Mouse (Mus musculus) layer of hippocampus, postnatal 10 days (tissue): ENCODE data around the gene Adgrl3. TPM values are rescaled to one million over a fixed set of nuclear protein-coding genes. Genes with fewer than 3 reads are reported as not detected.

Experiments
- DNase-seq, 2 experiments: peaks; one replicate each; pipeline ENCODE4 v3.0.0; 2021; ENCODE audit warnings: low spot score in 2 of 2
- total RNA-seq, 2 experiments: library from RNA; stranded (reverse); gene quantifications; 2 replicates each; pipeline ENCODE4 v1.2.3; 2021

The Adgrl3 gene
- total RNA-seq, 2 experiments from 2014 or later, result 194 to 218 TPM

DNA sequence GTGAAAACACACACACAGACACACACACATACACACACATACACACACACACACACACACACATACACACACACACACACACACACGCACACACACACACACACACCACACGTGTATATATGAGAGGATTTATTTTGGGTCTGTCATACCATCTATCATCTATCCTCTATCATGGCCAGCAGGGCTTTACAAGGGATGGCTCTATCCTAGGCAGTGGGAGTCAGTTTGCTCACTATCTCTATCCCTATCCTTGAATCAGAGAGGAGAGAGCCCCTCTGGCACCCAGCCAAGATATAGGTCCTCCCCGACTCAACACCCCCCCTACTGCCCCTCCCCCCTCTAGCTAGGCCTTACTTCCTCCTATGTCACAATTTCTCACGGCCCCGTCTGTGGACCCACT is 625.6 kb downstream of the Adgrl3 start:
- no peak for DNase-seq

DNA sequence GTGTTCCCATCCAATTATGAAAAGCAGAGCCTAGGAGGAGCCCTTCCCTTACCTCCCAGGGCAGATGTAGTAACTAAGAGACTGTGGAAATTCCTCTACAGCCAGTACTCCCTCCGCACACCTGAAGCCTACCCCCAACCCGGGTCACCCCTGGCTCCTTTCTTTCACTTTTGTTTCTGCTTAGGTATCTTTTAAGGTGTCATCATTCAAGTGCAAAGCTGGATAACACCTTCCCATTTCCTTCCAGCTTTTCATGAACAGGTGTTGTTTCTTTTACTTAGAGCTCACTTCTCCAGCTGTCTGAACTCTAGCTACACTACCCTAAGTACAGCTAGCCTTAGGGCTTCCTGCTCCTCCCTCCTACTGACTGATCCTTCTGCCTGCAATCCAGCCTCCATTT is 634.0 kb downstream of the Adgrl3 start:
- no peak for DNase-seq

DNA sequence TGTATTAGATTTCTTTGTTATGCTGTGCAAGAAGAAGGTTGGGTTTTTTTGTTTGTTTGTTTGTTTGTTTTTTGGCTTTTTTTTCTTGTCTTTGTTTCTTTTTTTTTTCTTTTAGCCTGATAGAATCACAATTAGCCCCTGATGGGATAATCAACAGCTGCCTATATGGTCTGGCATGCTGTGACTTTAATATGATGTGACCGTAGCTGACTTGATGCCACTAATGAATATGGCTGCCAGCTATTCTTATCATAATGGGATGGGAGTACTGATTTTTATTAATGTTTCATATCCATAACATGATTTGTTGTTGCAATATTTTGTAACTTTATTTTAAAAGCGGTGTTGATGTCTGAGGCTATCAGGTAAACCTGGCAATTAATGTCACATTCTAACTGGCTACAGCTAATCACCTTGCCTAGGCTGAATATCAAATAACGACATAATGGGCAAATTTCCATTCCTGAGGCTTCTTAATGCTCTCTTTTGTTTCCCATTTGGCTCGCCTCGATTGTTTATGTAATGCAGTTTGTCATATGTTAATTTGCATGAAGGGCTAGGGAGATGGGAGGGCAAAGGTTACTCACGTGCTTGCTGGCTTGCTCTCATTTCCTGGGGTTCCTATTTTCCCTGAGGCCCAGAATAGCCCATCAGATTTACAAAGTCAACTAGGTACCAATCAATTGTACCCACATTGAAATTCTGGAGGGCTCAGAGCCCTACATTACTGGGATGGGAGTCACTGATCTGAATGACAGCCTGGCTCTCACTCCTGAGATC is 641.9 kb downstream of the Adgrl3 start:
- no peak for DNase-seq

DNA sequence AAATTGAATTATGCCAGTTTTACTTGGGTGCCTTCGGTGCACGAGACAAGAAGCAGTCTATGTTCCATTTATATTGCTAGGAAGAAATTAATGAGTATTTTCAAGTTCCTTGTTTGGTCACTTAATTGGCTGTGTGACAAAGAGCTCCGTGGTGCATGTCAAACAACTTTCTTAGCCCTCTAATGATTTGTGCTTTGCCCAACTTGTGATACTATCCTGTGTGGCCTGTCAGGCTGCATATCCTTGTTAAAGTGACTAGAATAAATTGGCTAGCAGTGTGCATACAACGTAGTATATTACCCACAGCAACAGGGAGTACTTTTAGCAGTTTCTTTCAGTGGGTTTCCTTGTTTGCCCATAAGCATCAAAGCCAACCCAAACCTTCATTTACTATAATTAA is 651.1 kb downstream of the Adgrl3 start:
- DNase-seq, result no peak

DNA sequence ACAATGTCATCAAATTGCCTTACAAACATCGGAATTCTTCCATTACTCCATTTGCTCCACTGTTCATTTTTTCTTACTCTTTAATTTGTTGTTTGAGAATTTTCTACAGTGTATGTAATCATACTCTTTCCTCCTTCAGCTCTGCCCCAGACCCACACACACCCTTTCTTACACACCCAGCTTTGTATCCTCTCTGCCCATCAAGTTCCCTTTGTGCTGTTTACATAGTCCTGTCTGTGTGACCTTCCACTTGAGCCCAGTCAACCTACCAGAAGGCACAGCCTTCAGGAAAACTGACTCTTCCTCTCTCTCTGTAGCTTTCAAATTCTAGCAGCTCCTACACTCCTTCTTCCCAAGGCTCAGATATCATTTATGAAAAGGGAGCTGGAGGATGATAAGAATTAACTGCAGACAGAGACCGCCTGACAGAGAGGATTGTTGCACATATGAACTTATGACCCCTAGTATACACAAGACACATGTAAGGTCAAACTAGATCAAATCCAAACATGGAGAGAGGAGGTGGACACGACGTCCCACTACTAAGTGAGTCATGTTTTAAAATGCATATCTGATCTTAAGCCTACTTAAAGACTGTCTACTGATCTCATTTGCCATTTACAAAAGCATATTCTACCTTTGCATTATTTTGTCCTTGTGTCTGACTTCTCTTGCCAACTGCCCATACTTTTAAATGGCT is 654.5 kb downstream of the Adgrl3 start:
- no peak for DNase-seq

DNA sequence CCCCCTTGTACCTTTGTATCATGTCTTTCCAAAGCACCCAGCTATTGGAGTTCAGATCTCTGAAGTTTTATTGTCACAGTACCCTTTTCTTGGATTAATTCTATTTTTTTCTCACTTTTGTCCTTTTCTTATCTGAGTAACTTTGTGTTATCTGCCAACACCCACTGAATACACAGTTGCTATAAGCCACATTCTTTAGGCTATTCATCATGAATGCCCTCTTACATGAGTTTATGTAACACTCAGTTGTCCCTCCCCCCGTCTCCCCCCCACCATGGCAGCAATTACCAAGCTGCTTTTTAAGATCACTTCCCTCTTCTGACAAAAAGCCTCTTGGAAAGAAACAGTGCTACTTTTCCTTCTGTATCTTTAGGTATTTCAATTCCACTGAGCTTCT is 655.0 kb downstream of the Adgrl3 start:
- no peak for DNase-seq

DNA sequence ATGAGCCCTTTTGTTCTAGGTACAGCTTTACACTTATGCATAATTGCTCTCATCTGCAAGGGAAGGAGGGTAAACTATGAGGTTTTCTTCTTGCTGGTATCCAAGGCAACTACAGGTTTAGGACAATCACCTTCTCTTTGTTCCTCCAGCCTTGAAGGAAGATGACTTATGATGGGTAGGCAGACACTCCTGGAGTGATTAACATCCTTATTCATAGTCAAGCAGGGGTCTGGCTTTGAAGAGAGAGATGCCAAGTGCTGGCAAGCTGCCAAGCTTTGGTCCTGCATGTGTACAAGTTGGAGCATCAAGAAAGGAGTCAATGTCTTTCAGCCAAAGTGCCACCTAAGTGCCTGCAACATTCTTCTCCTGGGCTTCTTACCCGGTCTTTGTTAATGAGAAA is 657.0 kb downstream of the Adgrl3 start:
- DNase-seq, result no peak

DNA sequence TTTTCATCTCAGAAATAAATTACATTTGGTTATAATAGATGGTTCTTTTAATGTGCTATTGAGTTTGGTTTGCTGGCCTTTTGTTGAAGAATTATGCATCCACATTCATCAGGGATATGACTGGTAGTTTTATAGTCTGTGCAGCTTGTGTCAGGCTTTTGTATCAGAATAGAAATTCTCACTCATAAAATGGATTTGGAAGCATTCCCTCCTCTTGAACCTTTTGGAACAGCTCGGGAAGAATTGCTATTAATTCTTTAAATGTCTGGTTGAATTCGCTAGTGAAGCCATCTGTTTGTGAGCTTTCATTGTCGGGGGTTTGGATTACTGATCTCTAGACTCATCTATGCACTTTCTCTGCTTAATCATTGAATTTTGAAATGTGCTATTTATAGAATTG is 666.3 kb downstream of the Adgrl3 start:
- DNase-seq, result no peak

DNA sequence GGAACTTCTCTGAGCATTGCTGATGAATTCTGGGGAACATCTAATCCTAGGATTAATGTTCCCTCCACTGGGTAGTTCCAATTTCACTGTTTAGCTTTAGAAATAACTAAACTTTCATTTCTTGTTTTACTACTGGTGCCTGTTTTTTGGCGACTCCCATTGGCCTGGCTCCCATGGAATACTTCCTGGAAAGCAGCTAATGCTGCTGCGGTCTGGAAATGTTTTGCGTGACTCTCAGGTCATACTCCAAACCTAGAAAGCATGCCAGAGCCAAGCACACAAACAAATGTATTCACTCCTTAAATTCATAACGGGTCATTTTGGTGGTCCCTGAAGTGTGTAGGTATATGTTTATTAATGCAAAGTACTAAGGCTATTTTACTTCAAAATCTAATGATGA is 666.9 kb downstream of the Adgrl3 start:
- DNase-seq, result peak in 1 of 2 experiments; percentile 17

DNA sequence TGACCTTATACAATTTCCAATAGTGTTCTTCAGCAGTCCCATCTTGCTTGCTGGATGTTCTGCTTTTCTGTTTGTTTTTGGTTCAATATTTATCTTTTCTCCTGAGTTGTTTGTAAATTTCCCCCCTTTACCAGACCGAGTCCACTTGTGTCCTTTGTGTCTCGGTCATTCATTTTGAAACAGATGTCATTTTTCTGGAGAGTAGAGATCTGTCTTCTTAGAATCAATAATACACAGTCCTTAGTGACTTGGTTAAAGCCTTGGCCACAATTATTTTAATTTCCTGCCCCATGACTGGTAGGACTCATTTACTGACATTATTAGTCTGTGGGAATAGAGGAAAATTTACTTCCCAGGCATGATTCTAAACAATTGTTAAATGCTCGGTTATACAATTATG is 709.7 kb downstream of the Adgrl3 start:
- DNase-seq, result no peak

DNA sequence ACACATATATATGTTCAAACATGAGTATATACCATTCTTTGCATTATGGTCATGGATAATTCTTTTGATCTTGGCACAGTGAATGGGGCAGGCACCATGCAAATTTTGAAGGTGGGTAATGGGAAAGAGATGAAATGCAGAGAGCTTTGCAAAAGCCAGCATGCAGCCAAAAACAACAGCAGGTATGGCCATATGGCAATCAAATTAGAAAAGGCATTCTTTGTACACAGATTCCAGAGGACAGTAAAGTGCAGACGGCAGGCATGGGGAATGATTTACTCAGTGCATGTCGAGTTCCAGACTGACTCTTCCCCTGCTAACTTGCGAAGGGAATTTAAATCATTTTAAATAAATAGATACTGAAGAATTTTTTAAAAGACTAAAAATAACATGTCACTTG is 716.1 kb downstream of the Adgrl3 start:
- peak; percentile 20 to 38 for DNase-seq

DNA sequence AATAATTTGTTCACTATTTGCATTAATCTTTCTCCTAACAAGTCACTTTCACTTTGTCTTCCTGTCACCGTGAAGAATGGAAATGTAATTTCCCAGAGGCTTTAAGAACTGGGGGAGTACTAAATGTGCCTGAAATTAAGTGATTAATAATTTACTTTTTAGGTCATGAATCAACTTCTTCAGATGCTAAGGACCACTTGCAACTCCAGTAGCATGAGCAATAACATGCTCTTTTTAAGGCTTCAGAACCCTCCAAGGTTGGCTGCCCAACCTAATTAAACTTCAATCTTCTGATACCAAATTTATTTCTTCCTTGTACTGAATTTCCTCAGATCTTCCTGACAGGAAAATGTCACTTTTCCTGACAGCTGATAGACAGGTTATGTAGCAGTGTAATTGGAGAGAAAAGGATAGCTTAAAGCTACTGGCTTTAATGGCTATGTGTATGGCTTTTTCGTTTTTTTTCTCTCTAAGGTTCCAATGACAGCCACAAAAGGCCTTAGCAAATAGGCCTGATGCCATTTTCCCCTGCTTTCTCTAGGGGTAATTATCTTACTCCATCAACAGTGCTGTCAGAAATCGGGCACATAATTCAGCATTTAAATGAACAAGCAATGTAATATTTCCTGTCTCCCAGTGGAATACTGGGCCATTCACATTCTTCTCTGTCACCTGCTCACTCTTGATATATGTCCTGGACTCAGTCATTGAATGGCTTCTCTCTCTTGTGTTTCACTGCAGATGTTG is 718.5 kb downstream of the Adgrl3 start:
- DNase-seq, result no peak

DNA sequence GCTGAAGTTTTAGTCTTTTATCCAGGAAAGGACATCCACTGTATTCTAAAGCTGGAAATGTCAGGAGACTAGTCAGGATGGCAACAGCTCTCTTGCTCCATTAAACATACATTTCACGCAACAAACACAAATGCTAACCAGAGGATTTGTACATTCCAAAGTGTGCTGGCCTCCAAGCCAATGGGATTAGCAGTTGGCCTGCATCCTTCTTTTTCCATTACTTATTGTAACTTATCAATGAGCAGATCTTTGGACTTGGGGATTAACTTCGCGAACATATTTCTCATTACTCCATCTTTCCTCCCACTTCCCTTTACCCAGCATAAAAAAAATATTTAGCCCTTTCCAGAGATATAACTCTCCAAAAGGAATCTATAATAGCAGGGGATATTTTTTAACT is 732.5 kb downstream of the Adgrl3 start:
- no peak for DNase-seq

DNA sequence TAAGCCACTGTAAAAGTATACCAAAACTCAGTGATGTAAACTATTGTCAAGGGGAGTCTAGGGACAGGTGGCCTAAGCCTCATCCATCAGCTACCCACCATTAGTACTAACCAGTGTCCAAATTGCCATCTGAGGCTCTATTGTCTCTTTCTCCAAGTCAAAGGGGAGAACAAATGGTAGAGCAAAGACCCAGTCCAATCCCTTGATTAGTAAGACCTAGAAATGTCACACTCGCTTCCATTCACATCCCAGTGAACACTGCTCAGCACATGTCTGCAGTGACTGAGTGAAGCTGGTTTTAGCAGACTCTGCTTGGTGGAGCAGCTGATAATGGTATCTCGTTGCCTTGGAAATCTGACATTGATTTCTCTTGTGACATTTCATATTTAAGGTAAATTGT is 735.8 kb downstream of the Adgrl3 start:
- no peak for DNase-seq

DNA sequence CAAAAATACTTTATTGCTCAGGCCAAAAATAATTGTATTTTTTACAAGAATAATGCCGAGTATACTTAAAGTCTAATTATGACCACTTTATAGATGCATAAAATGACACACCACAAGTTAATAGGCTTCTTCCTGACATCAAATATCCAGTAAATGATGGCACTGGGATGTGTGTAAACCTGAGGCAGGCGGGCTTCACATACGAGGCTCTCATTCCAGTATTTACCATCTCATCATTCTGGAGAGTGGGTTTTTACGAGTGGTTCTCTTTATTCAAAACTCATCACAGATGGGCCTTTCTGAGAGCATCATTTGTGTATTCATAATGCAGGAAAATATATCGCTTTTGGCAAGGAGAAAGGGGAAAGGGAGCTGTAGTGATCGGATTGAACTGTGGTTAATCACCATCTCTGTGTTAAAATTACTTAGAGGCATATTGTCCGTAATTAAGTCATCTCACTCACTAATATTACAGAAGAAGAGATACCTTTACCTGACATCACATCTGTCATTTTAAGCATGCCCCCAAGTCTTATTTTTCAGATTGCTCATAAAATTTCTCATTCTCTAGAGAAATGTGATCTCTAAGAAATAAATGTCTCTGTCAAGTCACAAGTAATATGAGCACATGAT is 737.3 kb downstream of the Adgrl3 start:
- no peak for DNase-seq

DNA sequence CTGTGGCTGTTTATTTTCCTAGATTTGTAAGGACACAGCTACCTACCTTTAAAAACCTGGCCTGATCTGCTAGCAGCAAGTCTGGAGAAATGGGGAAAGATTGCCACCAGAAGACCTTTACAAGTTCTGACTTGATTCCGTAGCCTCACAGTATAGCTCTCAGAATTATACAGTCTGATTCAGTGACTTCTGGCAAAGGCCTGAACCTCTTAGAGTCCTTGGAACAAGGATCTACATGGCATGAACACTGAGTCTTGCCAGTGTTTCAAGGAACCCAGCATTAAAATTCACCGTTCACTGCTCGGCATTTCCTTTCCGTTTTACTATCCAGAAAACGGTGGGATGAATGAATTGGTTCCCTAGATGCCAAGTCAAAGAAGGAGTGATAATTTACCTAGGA is 756.3 kb downstream of the Adgrl3 start:
- no peak for DNase-seq

DNA sequence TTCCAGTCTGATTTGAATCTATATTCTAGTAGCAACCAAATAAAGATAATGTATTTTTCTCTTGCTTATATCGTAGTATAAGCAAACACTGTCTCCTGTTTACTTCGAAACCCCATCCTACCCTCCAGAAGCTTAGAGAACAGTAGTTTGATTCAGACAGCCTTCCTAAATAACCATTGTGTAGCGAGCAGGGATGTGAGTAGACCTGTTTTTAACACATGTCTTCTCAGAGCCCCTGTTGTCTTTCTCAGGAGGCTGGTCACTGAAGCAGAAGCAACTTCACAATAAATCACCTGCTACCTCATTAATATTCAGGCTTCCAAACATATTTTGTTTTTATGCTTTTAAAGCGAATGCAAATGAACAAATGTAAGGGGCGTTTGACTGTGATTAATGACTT is 756.8 kb downstream of the Adgrl3 start:
- DNase-seq, result no peak

DNA sequence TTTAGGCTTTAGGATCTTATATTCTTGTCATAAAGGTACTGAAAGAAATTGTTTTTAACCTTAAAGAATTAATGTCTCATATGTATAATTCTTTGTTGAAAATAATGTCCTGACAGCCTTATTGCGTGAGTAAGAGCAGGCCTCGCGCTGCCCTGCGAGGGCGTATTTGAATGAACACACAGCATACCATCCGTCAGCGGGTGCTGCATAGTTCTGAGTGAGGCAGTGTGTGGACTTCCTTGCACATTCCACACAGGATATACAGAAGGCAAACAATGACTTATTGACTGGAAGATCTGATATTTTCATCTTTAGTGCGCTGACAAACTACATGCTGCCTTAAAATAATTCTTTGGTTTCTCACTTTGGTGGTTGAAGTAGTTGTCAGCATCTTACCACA is 764.8 kb downstream of the Adgrl3 start:
- DNase-seq, result no peak

DNA sequence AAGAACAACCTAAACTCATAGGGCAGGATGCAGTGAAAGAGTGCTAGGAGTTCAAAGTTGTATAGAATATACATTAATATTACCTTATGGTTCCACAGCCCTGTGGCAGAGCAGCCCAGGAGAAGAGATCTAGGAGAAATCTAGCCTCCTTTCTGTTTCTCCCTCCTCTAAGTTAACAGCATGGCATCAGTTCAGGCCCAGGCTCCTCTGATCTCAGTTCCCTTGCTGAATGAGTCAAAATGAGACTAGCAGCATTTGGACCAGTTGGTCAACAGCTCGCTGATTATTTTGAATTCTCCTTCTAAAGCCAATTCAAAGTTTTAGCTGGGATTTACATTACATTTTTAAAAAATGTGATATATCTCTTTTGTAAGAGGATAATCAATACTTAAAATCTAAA is 770.8 kb downstream of the Adgrl3 start:
- DNase-seq, result no peak

DNA sequence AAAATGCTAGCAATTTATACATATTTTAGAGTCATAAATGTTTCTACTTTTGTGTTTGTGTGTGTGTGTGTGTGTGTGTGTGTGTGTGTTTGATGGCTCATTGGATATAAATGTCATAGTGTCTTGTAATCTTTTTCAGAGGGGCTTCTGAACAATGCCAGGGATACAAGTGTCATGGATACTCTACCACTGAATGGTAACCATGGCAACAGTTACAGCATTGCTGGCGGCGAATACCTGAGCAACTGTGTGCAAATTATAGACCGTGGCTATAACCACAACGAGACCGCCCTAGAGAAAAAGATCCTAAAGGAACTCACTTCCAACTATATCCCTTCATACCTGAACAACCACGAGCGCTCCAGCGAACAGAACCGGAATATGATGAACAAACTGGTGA is 774.2 kb downstream of the Adgrl3 start:
- no peak for DNase-seq

DNA sequence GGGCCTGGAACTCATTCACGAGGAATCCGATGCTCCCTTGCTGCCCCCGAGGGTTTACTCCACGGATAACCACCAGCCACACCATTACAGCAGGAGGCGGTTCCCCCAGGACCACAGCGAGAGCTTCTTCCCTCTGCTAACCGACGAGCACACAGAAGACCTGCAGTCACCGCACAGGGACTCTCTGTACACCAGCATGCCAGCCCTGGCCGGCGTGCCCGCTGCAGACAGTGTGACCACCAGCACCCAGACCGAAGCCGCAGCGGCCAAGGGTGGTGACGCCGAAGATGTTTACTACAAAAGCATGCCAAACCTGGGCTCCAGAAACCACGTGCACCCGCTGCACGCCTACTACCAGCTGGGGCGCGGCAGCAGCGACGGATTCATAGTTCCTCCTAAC is 774.7 kb downstream of the Adgrl3 start:
- no peak for DNase-seq

DNA sequence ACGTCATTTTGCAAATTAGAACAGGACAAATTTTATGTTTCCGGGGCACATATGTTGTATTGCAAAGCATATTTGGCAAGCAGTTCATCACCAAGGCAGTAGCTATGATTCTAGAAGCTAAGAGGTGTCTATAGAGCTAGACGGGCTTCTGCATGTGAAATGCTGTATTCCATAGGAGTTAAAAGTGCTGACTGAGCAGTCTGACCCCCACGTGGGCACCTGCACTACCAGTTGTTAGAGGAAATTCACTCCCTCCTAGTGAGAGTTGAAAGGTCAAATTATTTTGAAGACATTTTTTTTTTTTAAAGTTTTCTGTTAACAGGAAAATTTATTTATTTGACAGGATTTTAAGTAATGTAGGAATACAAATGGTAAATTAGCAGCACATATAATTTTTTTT is 776.2 kb downstream of the Adgrl3 start:
- DNase-seq, result no peak
